Mouse (Mus musculus): ENCODE measurements at regions not wholly inside any gene's neighbourhood (a gene's known extent, or its start where the extent isn't known, plus 50 kb on each side); places are given as distances from the start of the nearest gene placed in this dataset.

GRCm38 (mm10) chr8:50310308-50310707, 1466.6 kb upstream of the Tenm3 start:
- TF ChIP-seq CTCF (IDR thresholded peaks at IDR 0.05; ENCODE audit: low read depth, low read length) (no peak), POLR2A (IDR thresholded peaks at IDR 0.05; ENCODE audit: extremely low read depth, insufficient read depth, low read length) (no peak)
